ENCODE assay signal across 9 mouse cellular contexts in genomic region chr11:100737105-100737733, GRCm38 (mm10). TPM values are rescaled to one million over a fixed set of nuclear protein-coding genes. Genes with fewer than 3 reads are reported as not detected.
DNase-seq lines count a peak whose midpoint lies in the region; ATAC-seq lines count a peak whose summit lies in the region.
"Had no signal": no experiment of that assay in that cellular context is flagged by ENCODE, and none has a peak within 500 bp of the region (broad histone marks: within the 10 kb centered on the region; RNA-seq: fewer than 3 reads in every experiment).

No protein-coding gene starts in this region.

- H3K36me3 ChIP-seq in lung, embryonic 16.5 days (ENCODE audit: control insufficient read depth, insufficient read depth, low read length): no peaks in the 10 kb centered on the region
- H3K36me3 ChIP-seq in midbrain, embryonic 12.5 days: peaks cover 16% of the 10 kb centered on the region

- peak overlapping the region; percentile 74 for H3K27ac ChIP-seq in lung, embryonic 16.5 days (ENCODE audit: low read length)
- no peak overlapping the region for H3K27ac ChIP-seq in midbrain, embryonic 12.5 days (replicated peaks)

- H3K9ac ChIP-seq in lung, embryonic 16.5 days (ENCODE audit: low read length): peak overlapping the region; percentile 99
- peak overlapping the region; percentile 93 for H3K9ac ChIP-seq in midbrain, embryonic 12.5 days (replicated peaks)

- H3K4me2 ChIP-seq in lung, embryonic 16.5 days (ENCODE audit: low read depth, low read length): peak overlapping the region; percentile 89
- peak overlapping the region; percentile 97 for H3K4me2 ChIP-seq in midbrain, embryonic 12.5 days (replicated peaks)

- peaks cover 19% of the 10 kb centered on the region for H3K4me1 ChIP-seq in lung, embryonic 16.5 days (replicated peaks; ENCODE audit: control insufficient read depth, insufficient read depth, low read length)
- peaks cover 23% of the 10 kb centered on the region for H3K4me1 ChIP-seq in midbrain, embryonic 12.5 days

- H3K27me3 ChIP-seq in lung, embryonic 16.5 days (ENCODE audit: control insufficient read depth, insufficient read depth, low read depth, low read length): no peaks in the 10 kb centered on the region
- peaks cover 3% of the 10 kb centered on the region; the same call in 1 of the 2 replicates for H3K27me3 ChIP-seq in midbrain, embryonic 12.5 days

- under 1% methylated on average over 13 of the region's 13 CpGs for WGBS in lung, embryonic 16.5 days
- WGBS in midbrain, embryonic 12.5 days: 5% methylated on average over 13 of the region's 13 CpGs

- ATAC-seq in lung, embryonic 16.5 days (ENCODE audit: low read depth): no peak
- peak; percentile 37 for ATAC-seq in common myeloid progenitor, adult 5-6 weeks (replicated peaks; ENCODE audit: low read depth, poor library complexity, severe bottlenecking)
- ATAC-seq in midbrain, embryonic 12.5 days (ENCODE audit: low FRiP score, low read depth): no peak
- no peak for ATAC-seq in inflammation-experienced regulatory T-cells, adult 6 months

- DNase-seq in lung, adult 18-20 months: no peak
- DNase-seq in induced T-regulatory cell, adult 2 months (ENCODE audit: low read depth): peak; percentile 55
- no peak for DNase-seq in gastrocnemius, adult 18-20 months (ENCODE audit: low spot score)
- no peak for DNase-seq in left cerebral cortex, adult 9 months (ENCODE audit: low spot score in 2 of 2)

- no peaks in the 10 kb centered on the region for H3K9me3 ChIP-seq in lung, embryonic 16.5 days (ENCODE audit: control insufficient read depth, low read length)
- no peaks in the 10 kb centered on the region for H3K9me3 ChIP-seq in midbrain, embryonic 12.5 days

- peak overlapping the region; percentile 99 for H3K4me3 ChIP-seq in lung, embryonic 16.5 days (ENCODE audit: low read length)
- H3K4me3 ChIP-seq in midbrain, embryonic 12.5 days: peak overlapping the region; percentile 96

RNA-seq across cellular contexts. Expression of gene Rab5c, which starts 0.8 kb away (rescaled TPM):
- polyA plus RNA-seq in lung, embryonic 16.5 days (2015; fragmentation: Nextera tagmentation; extraction: Ambion mirVana): 34.3 and 39.8 TPM in 2 replicates
- total RNA-seq in common myeloid progenitor, adult 5-6 weeks (2017): 75.8 and 87.2 TPM in 2 replicates
- polyA plus RNA-seq in midbrain, embryonic 12.5 days (2016; fragmentation: Nextera tagmentation; extraction: Ambion mirVana): 17.1 and 23.4 TPM in 2 replicates
- 10 to 100 TPM; 40.3 to 42.7 TPM for total RNA-seq in gastrocnemius, adult 18-20 months (2021)
- 10 to 100 TPM; 24.7 to 54.7 (median 48.7) TPM for polyA plus RNA-seq in inflammation-experienced regulatory T-cells, adult 6 months (2017; shearing (Covaris generic))

RNA-seq across cellular contexts. Expression of gene Kcnh4, which starts 22.5 kb away (rescaled TPM):
- polyA plus RNA-seq in lung, embryonic 16.5 days (2015; fragmentation: Nextera tagmentation; extraction: Ambion mirVana): not detected in 2 replicates
- not detected in 2 replicates for total RNA-seq in common myeloid progenitor, adult 5-6 weeks (2017)
- 6.1 and 6.9 TPM in 2 replicates for polyA plus RNA-seq in midbrain, embryonic 12.5 days (2016; fragmentation: Nextera tagmentation; extraction: Ambion mirVana)
- total RNA-seq in gastrocnemius, adult 18-20 months (2021): not detected
- polyA plus RNA-seq in inflammation-experienced regulatory T-cells, adult 6 months (2017; shearing (Covaris generic)): under 1 TPM in 1 of 3 experiments, not detected in 2; 0.47 TPM
- total RNA-seq: hematopoietic stem cell, adult 5-6 weeks had no signal

RNA-seq across cellular contexts. Expression of gene Hspb9, which starts 23.6 kb away (rescaled TPM):
- not detected in 2 replicates for polyA plus RNA-seq in lung, embryonic 16.5 days (2015; fragmentation: Nextera tagmentation; extraction: Ambion mirVana)
- 6.3 TPM in 1 of 2 replicates, not detected in the other for total RNA-seq in common myeloid progenitor, adult 5-6 weeks (2017)
- 0.26 TPM in 1 of 2 replicates, not detected in the other for polyA plus RNA-seq in midbrain, embryonic 12.5 days (2016; fragmentation: Nextera tagmentation; extraction: Ambion mirVana)
- total RNA-seq in gastrocnemius, adult 18-20 months (2021): not detected
- polyA plus RNA-seq in inflammation-experienced regulatory T-cells, adult 6 months (2017; shearing (Covaris generic)): 1 to 10 TPM in 1 of 3 experiments, not detected in 2; 1.1 TPM
- total RNA-seq: hematopoietic stem cell, adult 5-6 weeks had no signal

RNA-seq across cellular contexts. Expression of gene Kat2a, which starts 25.0 kb away (rescaled TPM):
- polyA plus RNA-seq in lung, embryonic 16.5 days (2015; fragmentation: Nextera tagmentation; extraction: Ambion mirVana): 39.4 and 44.1 TPM in 2 replicates
- 30.3 and 35.3 TPM in 2 replicates for total RNA-seq in common myeloid progenitor, adult 5-6 weeks (2017)
- polyA plus RNA-seq in midbrain, embryonic 12.5 days (2016; fragmentation: Nextera tagmentation; extraction: Ambion mirVana): 59.8 and 65.7 TPM in 2 replicates
- total RNA-seq in gastrocnemius, adult 18-20 months (2021): 10 to 100 TPM; 10.1 to 11.1 TPM
- polyA plus RNA-seq in inflammation-experienced regulatory T-cells, adult 6 months (2017; shearing (Covaris generic)): 10 to 100 TPM in 2 of 3 experiments, 1 to 10 TPM in 1; 7.0 to 12.4 (median 12.4) TPM

RNA-seq across cellular contexts. Expression of gene Hcrt, which starts 25.5 kb away (rescaled TPM):
- polyA plus RNA-seq in lung, embryonic 16.5 days (2015; fragmentation: Nextera tagmentation; extraction: Ambion mirVana): not detected in 2 replicates
- not detected in 2 replicates for total RNA-seq in common myeloid progenitor, adult 5-6 weeks (2017)
- polyA plus RNA-seq in midbrain, embryonic 12.5 days (2016; fragmentation: Nextera tagmentation; extraction: Ambion mirVana): not detected in 2 replicates
- not detected for total RNA-seq in gastrocnemius, adult 18-20 months (2021)
- not detected for polyA plus RNA-seq in inflammation-experienced regulatory T-cells, adult 6 months (2017; shearing (Covaris generic))
- total RNA-seq: hematopoietic stem cell, adult 5-6 weeks had no signal
